Mouse (Mus musculus) hematopoietic multipotent progenitor cell, adult 10-12 weeks (in vitro differentiated cells): ENCODE data around the gene Ift20. TPM values are rescaled to one million over a fixed set of nuclear protein-coding genes. Genes with fewer than 3 reads are reported as not detected.

Experiments
- polyA plus RNA-seq: library from polyadenylated mRNA; stranded (reverse); fragments of >175 nt; gene quantifications from 2 replicates; pipeline ENCODE4 v1.2.3, GENCODE M21; 2012; ENCODE audit warnings: low replicate concordance

Ift20 gene
- polyA plus RNA-seq = 16.0 and 48.5 TPM in 2 replicates

DNA sequence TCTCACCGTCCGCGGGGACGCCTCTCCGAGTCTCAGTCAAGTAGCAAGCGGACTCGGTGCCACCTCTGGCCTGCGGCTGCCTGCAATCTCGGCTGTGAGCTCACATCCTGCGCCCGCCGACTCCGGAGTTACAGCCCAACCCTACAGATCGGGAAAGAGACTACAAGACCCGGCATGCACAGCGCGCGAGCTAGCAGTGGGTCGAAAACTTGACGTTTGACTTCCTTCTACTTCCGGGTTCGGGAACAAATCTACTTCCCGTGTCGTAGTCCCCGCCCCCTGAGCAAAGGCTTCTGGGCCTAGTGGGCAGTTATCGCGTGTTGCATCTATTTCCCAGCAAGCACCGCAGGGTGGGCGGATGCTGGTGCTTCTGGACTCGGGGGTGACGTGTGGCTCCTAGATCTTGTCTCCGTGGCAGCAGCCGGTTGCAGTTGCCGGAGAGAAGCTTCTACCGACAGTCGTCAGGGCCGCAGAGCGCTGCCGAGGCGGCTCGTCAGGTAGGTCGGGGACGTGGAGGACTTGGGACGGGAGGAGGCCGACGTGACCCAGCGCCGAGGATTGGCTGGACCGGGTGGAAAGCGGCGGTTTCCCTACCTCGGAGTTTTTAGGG, at the start of gene Ift20, which contains the start of gene Tnfaip1:
Ift20 (plus strand) TSS at position 282 of the 610 bp plus-strand sequence.
Tnfaip1 (minus strand) TSS at position 253 of the 610 bp plus-strand sequence.

DNA sequence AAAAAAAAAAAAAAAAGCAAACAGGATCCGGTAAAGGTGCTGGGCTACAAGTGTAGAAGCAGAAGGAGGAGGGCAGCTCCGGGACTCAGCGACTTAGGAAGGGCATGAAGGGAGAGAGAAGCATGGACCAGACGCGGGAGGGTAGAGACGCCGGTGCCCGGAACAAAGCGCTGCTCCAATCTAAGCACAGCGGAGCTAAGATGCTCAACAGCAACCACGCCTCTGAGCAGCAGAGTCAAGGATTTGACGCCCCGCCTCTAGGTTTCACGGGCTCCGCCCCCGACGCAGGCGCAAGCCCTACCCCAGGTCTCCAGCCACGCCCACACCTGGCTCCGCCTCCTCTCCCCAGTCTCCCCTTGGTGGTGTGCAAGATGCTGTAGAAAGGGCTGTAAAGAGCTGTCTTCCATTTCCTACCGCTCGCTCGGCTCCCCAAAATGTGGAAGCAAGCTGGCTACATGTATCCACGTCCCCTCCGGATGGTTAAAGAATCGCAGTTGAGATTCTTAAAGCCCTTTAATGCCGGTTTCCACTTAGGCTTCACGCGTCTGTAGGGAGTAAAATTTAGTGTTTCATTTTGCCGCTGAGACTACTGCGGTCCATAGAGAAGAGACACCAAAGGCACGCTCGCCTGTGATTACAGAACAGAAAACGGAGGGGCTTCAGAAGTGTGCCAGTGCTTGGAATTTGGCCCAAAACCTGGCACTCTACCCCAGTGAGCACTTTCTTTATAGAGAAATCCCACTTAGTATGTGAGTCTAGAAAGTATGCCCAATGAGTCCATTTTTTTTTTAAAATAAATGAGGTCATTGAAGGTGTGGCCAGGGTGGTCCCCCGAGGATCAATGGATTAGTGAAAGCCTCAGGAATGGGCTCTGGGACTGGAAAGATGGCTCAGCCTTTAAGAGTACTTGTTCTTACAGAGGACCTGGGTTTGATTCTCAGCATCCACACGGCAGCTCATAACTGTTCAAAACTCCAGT, 38.3 kb upstream of the Ift20 start, which contains the start of gene Sarm1:
Sarm1 (minus strand) TSS at position 211 of the 979 bp plus-strand sequence.

DNA sequence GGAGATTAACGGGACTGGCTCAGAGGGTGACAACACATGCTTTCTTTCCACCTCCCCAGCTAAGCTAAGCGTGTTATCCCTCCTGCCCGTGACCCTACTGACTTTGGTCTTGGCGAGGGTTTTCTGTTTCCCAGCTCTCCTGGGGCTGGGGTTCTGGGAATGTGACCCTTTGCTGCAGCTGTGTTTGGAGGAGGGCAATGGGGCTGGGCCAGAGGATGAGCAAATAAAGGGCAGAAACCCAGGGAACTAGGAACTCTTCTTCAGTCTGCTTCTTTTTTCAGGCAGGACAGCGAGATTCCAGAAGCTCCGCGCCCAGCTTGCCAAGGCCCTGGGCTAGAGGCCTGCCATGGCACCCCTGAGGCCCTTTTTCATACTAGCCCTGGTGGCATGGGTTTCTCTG, 37.2 kb upstream of the Ift20 start, which contains the start of gene Vtn:
Vtn (plus strand) TSS at position 88 of the 400 bp plus-strand sequence.

DNA sequence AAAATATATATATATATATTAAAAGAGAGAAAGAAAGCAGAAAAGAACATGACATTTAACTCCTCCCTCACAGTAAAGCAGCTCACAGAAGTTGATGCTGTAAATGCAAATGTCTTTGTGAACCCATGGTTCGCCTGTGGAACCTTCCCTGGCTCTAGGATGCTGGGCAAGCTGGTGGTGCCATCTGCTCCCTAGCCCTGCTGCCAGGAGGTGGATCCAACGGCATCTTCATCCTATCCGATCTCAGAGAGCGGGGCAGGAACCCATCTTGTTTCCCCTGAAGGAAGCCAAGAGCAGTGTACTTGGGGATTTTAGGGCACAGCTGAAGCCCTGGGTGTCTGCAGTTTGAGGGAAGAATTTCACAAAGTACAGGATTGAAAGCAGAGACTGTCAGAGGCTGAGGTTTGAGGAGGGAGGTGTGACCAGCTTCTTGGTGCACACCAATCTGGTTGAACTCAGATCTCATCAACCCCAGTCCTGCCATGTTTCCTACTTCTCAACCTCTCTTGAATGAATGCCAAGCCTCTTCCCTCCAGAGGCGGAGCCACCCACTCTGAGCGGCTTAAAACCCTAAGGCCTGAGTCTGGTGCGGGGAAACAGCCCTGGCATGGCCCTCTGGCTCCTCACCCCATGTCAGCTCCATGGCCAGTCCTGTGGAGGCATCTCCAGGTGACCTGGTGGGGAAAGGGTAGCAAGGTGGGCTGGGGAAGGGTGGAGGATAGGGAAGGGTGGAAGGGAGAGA, 33.1 kb upstream of the Ift20 start, which contains the start of gene Sebox:
Sebox (plus strand) TSS at position 539 of the 742 bp plus-strand sequence.

DNA sequence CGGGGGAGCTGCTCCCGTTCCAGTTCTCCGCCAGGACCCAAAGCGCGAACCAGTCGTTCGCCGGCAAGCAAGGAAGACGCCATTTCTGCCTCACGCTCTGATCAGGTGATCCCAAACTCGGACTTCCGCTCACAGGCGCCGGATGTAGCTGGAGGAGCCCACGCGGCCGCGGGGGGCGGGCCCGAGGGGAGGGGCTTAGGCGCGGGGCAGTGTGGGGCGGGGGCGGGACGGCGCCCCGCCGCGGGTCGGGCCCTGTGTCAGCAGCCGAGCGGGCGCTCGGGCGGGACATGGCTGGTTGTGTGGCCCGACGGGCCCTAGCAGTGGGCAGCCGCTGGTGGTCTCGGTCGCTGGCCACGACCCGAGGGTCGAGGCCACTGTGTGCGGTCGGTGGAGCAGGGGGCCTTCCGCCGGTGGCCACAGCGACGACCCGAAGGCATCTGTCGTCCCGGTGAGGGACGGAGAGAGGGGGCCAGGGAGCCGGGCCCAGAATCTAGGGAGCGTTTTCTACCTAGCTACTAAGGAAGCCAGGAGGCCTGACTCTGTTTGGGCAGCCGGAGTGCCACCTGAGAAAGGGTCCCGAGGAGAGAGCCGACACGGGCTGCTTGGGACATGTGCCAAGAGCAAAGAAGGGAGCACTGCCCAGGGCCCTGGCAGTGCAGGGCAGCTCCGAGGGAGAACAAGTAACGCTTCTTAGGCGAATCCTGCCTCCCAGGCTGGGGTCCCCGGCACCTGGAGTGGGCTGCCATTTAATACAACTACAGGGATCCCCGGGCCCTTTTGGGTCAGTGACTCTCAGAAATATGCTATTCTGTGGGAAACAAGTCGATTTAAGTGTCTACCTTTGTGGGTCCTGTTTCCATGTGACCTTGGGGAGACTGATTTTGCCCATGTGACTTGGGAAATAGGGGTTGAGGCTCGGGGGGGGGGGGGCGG, 23.9 kb upstream of the Ift20 start, which contains the start of the genes Tmem199 and Poldip2:
Tmem199 (minus strand) TSS at position 148 of the 933 bp plus-strand sequence.
Poldip2 (plus strand) TSS at position 169 of the 933 bp plus-strand sequence.

DNA sequence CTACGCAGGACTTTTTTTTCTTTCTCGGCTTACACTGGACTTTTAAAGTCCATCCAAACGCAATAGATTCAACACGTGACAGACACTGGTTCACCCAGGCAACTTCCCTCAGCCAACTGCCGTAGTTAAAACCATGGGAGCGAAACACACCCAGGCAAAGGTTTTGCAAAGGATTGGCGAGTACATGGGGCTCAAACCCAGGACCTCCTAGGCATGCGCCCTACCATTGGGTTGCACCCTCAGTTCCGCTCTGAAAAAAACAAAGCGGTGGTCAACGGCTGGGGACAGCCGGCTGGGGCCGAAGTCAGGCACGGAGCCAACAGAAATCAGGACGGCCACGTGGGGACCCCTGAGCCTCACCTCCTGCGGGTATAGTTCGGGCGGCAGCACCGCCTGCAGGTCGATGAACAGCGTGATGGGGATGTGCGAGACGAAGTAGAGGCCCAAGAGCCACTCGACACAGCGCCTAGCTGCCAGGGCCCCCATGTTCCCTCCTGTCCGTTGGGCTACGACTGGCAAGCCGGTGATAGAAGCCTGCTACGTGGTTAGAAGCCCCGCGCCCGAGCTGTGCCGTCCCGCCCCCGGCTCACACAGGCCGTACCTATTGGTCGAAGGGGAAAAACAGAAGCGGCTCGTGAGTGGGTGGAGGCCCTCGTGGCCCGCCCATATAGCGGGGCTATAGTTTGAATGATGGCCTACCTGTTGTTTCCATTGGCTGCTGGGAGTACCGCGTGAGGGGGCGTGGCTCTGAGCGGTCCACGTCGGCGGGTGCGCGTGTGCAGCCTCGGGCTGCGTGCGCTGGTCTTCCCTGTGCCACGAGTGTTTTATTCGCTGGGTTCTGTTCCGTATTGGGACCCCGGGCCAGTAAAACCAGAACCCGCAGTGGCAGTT, 14.3 kb downstream of the Ift20 start, which contains the start of gene Tmem97:
Tmem97 (minus strand) TSS at position 610 of the 891 bp plus-strand sequence.

Other genes starting within 250 kb of the Ift20 start
- gene BC030499, start 245.5 kb upstream of the Ift20 start, polyA plus RNA-seq = not detected in 2 replicates
- gene Spag5, start 234.8 kb upstream of the Ift20 start, polyA plus RNA-seq = 2.1 and 18.1 TPM in 2 replicates
- 0.53 and 3.2 TPM in 2 replicates for gene Aldoc, start 213.4 kb upstream of the Ift20 start, polyA plus RNA-seq
- gene Pigs, start 207.9 kb upstream of the Ift20 start, polyA plus RNA-seq = 39.9 and 105 TPM in 2 replicates
- 58.3 and 116 TPM in 2 replicates for gene Unc119, start 192.9 kb upstream of the Ift20 start, polyA plus RNA-seq
- gene Foxn1, start 149.8 kb upstream of the Ift20 start, polyA plus RNA-seq = not detected in 2 replicates
- 0.12 TPM in 1 of 2 replicates, not detected in the other for gene Slc13a2, start 114.1 kb upstream of the Ift20 start, polyA plus RNA-seq
- gene Slc46a1, start 70.7 kb upstream of the Ift20 start, polyA plus RNA-seq = 1.1 and 1.9 TPM in 2 replicates
- gene Sarm1, start 38.6 kb upstream of the Ift20 start, polyA plus RNA-seq = 0.72 and 1.3 TPM in 2 replicates
- gene Vtn, start 37.3 kb upstream of the Ift20 start, polyA plus RNA-seq = not detected in 2 replicates
- gene Sebox, start 32.9 kb upstream of the Ift20 start, polyA plus RNA-seq = not detected in 2 replicates
- gene Tmem199, start 24.2 kb upstream of the Ift20 start, polyA plus RNA-seq = 12.6 and 34.2 TPM in 2 replicates
- 19.9 and 24.5 TPM in 2 replicates for gene Poldip2, start 24.2 kb upstream of the Ift20 start, polyA plus RNA-seq
- 7.6 and 11.1 TPM in 2 replicates for gene Tnfaip1, start within 50 bp of the Ift20 start, polyA plus RNA-seq
- 3.9 and 6.0 TPM in 2 replicates for gene Tmem97, start 14.4 kb downstream of the Ift20 start, polyA plus RNA-seq
- gene Nlk, start 161.0 kb downstream of the Ift20 start, polyA plus RNA-seq = 19.0 and 19.3 TPM in 2 replicates
- gene Ccnq, start 215.4 kb downstream of the Ift20 start, polyA plus RNA-seq = 39.7 and 48.9 TPM in 2 replicates